Mouse (Mus musculus): ENCODE measurements at regions not wholly inside any gene's neighbourhood (a gene's known extent, or its start where the extent isn't known, plus 50 kb on each side); places are given as distances from the start of the nearest gene placed in this dataset.

- no peak for TF ChIP-seq HCFC1 (IDR thresholded peaks at IDR 0.05; ENCODE audit: borderline replicate concordance, insufficient read depth, low read length)
- no peak for TF ChIP-seq MAFK (IDR thresholded peaks at IDR 0.05; ENCODE audit: insufficient read depth, low read depth, low read length)
- no peak for TF ChIP-seq CHD2 (IDR thresholded peaks at IDR 0.05; ENCODE audit: low read depth, low read length)
- TF ChIP-seq ZNF384 (IDR thresholded peaks at IDR 0.05; ENCODE audit: low read depth, low read length) = no peak
- no peak for TF ChIP-seq ZC3H11A (IDR thresholded peaks at IDR 0.05; ENCODE audit: borderline replicate concordance, low read depth, low read length)
Observed at GRCm38 (mm10) chr4:98282275-98282674, 100.8 kb downstream of the Tm2d1 start.
